In genomic region chr12:86918983-86919722, GRCm38 (mm10) we compare ENCODE assay signal across 8 mouse cellular contexts. TPM values are rescaled to one million over a fixed set of nuclear protein-coding genes. Genes with fewer than 3 reads are reported as not detected.
DNase-seq lines count a peak whose midpoint lies in the region; ATAC-seq lines count a peak whose summit lies in the region.
"Had no signal": no experiment of that assay in that cellular context is flagged by ENCODE, and none has a peak within 500 bp of the region (broad histone marks: within the 10 kb centered on the region; RNA-seq: fewer than 3 reads in every experiment).

No protein-coding gene starts in this region.

- WGBS in hindbrain, embryonic 11.5 days = 78% methylated on average over 17 of the region's 17 CpGs

- peak; percentile 3; the same call in 1 of the 2 replicates for ATAC-seq in hindbrain, embryonic 11.5 days (ENCODE audit: low FRiP score)
- ATAC-seq in CD4-positive, CD25-positive, alpha-beta regulatory T cell, adult 4 months = no peak

- no peaks in the 10 kb centered on the region; the same call in 1 of the 2 replicates for H3K27me3 ChIP-seq in hindbrain, embryonic 11.5 days (ENCODE audit: control insufficient read depth, insufficient read depth, low read length)

- no peak overlapping the region for H3K4me2 ChIP-seq in hindbrain, embryonic 11.5 days (replicated peaks; ENCODE audit: low read depth, low read length)

- H3K9me3 ChIP-seq in hindbrain, embryonic 11.5 days (ENCODE audit: control insufficient read depth, low read length) = no peaks in the 10 kb centered on the region

- peaks cover 7% of the 10 kb centered on the region for H3K4me1 ChIP-seq in hindbrain, embryonic 11.5 days (replicated peaks; ENCODE audit: control insufficient read depth, insufficient read depth, low read length)

- DNase-seq in right cerebral cortex, adult 18-20 months = peak; percentile 37
- no peak for DNase-seq in right cerebral cortex, postnatal 10 days (ENCODE audit: low spot score in 2 of 2)
- no peak for DNase-seq in hindbrain, embryonic 11.5 days (ENCODE audit: low spot score)
- DNase-seq in lung, postnatal 10 days = peak; percentile 53
- no peak for DNase-seq in thymus, adult 18-20 months
- DNase-seq in cerebellum, adult 11-12 months = no peak
- DNase-seq: right cerebral cortex, postnatal 25 days had no signal

- peak overlapping the region; percentile 77; the same call in 1 of the 2 replicates for H3K27ac ChIP-seq in hindbrain, embryonic 11.5 days (ENCODE audit: low read depth, low read length)

- H3K4me3 ChIP-seq in hindbrain, embryonic 11.5 days (ENCODE audit: low read depth, low read length) = no peak overlapping the region

- H3K9ac ChIP-seq in hindbrain, embryonic 11.5 days (ENCODE audit: low read depth, low read length) = no peak overlapping the region

- H3K36me3 ChIP-seq in hindbrain, embryonic 11.5 days (ENCODE audit: control insufficient read depth, insufficient read depth, low read length) = no peaks in the 10 kb centered on the region

RNA-seq across cellular contexts. Expression of gene Cipc, which starts 27.7 kb away (rescaled TPM):
- 32.2 and 39.5 TPM in 2 replicates for polyA plus RNA-seq in hindbrain, embryonic 11.5 days (2014; fragmentation: Nextera tagmentation; extraction: Ambion mirVana)
- polyA plus RNA-seq in CD4-positive, CD25-positive, alpha-beta regulatory T cell, adult 4 months (2017; shearing (Covaris generic)) = 10 to 100 TPM; 20.0 to 29.3 TPM

RNA-seq across cellular contexts. Expression of gene Irf2bpl, which starts 34.6 kb away (rescaled TPM):
- polyA plus RNA-seq in hindbrain, embryonic 11.5 days (2014; fragmentation: Nextera tagmentation; extraction: Ambion mirVana) = 16.0 and 21.3 TPM in 2 replicates
- 10 to 100 TPM in 1 of 2 experiments, 1 to 10 TPM in 1; 7.6 to 18.8 TPM for polyA plus RNA-seq in CD4-positive, CD25-positive, alpha-beta regulatory T cell, adult 4 months (2017; shearing (Covaris generic))

Comparison
In these comparisons a context has a peak if more than half of its experiments do, and no peak if none do; other contexts are left out.
1. DNase-seq: peak in right cerebral cortex, adult 18-20 months (single experiment) and lung, postnatal 10 days (single experiment); none in right cerebral cortex, postnatal 10 days (0 of 2), hindbrain, embryonic 11.5 days (single experiment), thymus, adult 18-20 months (0 of 2) and cerebellum, adult 11-12 months (single experiment).